Comparison of ENCODE assay signal across 16 mouse cellular contexts in genomic region chr19:4247010-4247409, GRCm38 (mm10). TPM values are rescaled to one million over a fixed set of nuclear protein-coding genes. Genes with fewer than 3 reads are reported as not detected.
DNase-seq lines count a peak whose midpoint lies in the region; ATAC-seq and TF ChIP-seq lines count a peak whose summit lies in the region.
"Had no signal": no experiment of that assay in that cellular context is flagged by ENCODE, and none has a peak within 500 bp of the region (broad histone marks: within the 10 kb centered on the region; RNA-seq: fewer than 3 reads in every experiment).

No protein-coding gene starts in this region.

- no peak overlapping the region for H3K4me3 ChIP-seq in layer of hippocampus, adult 2 months
- no peak overlapping the region for H3K4me3 ChIP-seq in forebrain, embryonic 10.5 days
- H3K4me3 ChIP-seq: erythroblast, embryonic 14.5 days; hindbrain, embryonic 15.5 days; limb, embryonic 15.5 days had no signal

- WGBS in forebrain, embryonic 10.5 days: 61% methylated on average over 1 of the region's 1 CpGs

- H3K9me3 ChIP-seq in forebrain, embryonic 10.5 days: no peaks in the 10 kb centered on the region
- H3K9me3 ChIP-seq: hindbrain, embryonic 15.5 days; limb, embryonic 15.5 days had no signal

- no peaks in the 10 kb centered on the region for H3K27me3 ChIP-seq in forebrain, embryonic 10.5 days (ENCODE audit: poor library complexity, severe bottlenecking)
- H3K27me3 ChIP-seq: hindbrain, embryonic 15.5 days; limb, embryonic 15.5 days had no signal

- no peak overlapping the region for H3K27ac ChIP-seq in layer of hippocampus, adult 2 months
- no peak overlapping the region for H3K27ac ChIP-seq in forebrain, embryonic 10.5 days
- H3K27ac ChIP-seq: hindbrain, embryonic 15.5 days; limb, embryonic 15.5 days had no signal

- no peaks in the 10 kb centered on the region for H3K36me3 ChIP-seq in forebrain, embryonic 10.5 days (replicated peaks)
- H3K36me3 ChIP-seq: hindbrain, embryonic 15.5 days; limb, embryonic 15.5 days had no signal

- peak; percentile 66 for TF ChIP-seq CTCF in layer of hippocampus, adult 2 months (conservative IDR thresholded peaks at IDR 0.05)

- ATAC-seq in activated CD4-positive, CD25-positive, alpha-beta regulatory T cell, adult 4 months: no peak

- DNase-seq in layer of hippocampus, adult 2 months (ENCODE audit: low spot score in 2 of 2): no peak
- no peak for DNase-seq in layer of hippocampus, adult 11-12 months (ENCODE audit: low spot score)
- DNase-seq in 3T3-L1 (ENCODE audit: low read depth, low spot score): peak; percentile 63
- peak; percentile 42 for DNase-seq in CD4-positive helper T cell, adult 2 months (ENCODE audit: low read depth, low spot score)
- peak; percentile 72 for DNase-seq in induced T-regulatory cell, adult 2 months (ENCODE audit: low read depth)
- no peak for DNase-seq in forebrain, embryonic 10.5 days (ENCODE audit: extremely low spot score, low spot score)
- DNase-seq: adrenal gland, postnatal 25 days; kidney, postnatal 10 days had no signal

- H3K4me1 ChIP-seq in forebrain, embryonic 10.5 days: no peaks in the 10 kb centered on the region
- H3K4me1 ChIP-seq: hindbrain, embryonic 15.5 days; limb, embryonic 15.5 days had no signal

RNA-seq across cellular contexts. Expression of gene Pold4, which starts 15.3 kb away (rescaled TPM):
- 10 to 100 TPM; 16.7 to 18.2 TPM for total RNA-seq in layer of hippocampus, adult 2 months (2021)
- 10.4 and 10.6 TPM in 2 replicates for polyA plus RNA-seq in forebrain, embryonic 10.5 days (2016; fragmentation: Nextera tagmentation; extraction: Ambion mirVana)
- 100 to 1,000 TPM; 117 to 151 TPM for polyA plus RNA-seq in activated CD4-positive, CD25-positive, alpha-beta regulatory T cell, adult 4 months (2017; shearing (Covaris generic))

RNA-seq across cellular contexts. Expression of gene Ssh3, which starts 22.0 kb away (rescaled TPM):
- 10 to 100 TPM; 57.5 to 58.7 TPM for total RNA-seq in layer of hippocampus, adult 2 months (2021)
- polyA plus RNA-seq in forebrain, embryonic 10.5 days (2016; fragmentation: Nextera tagmentation; extraction: Ambion mirVana): 3.1 and 3.6 TPM in 2 replicates
- 10 to 100 TPM in 1 of 2 experiments, 1 to 10 TPM in 1; 8.8 to 11.4 TPM for polyA plus RNA-seq in activated CD4-positive, CD25-positive, alpha-beta regulatory T cell, adult 4 months (2017; shearing (Covaris generic))

RNA-seq across cellular contexts. Expression of gene AC109138.7, which starts 32.9 kb away (rescaled TPM):
- total RNA-seq in layer of hippocampus, adult 2 months (2021): not detected
- polyA plus RNA-seq in forebrain, embryonic 10.5 days (2016; fragmentation: Nextera tagmentation; extraction: Ambion mirVana): not detected in 2 replicates
- polyA plus RNA-seq in activated CD4-positive, CD25-positive, alpha-beta regulatory T cell, adult 4 months (2017; shearing (Covaris generic)): not detected
- total RNA-seq: adrenal gland, postnatal 25 days; gastrocnemius, adult 18-20 months had no signal
- polyA plus RNA-seq: cortical plate, adult 2 months; erythroblast, embryonic 14.5 days; heart, embryonic 14.5 days; hindbrain, embryonic 15.5 days; limb, embryonic 15.5 days; spleen, adult 2 months had no signal

RNA-seq across cellular contexts. Expression of gene Clcf1, which starts 33.0 kb away (rescaled TPM):
- under 1 TPM; 0.61 to 0.76 TPM for total RNA-seq in layer of hippocampus, adult 2 months (2021)
- polyA plus RNA-seq in forebrain, embryonic 10.5 days (2016; fragmentation: Nextera tagmentation; extraction: Ambion mirVana): 0.86 and 1.1 TPM in 2 replicates
- 10 to 100 TPM; 19.7 to 29.7 TPM for polyA plus RNA-seq in activated CD4-positive, CD25-positive, alpha-beta regulatory T cell, adult 4 months (2017; shearing (Covaris generic))
- polyA plus RNA-seq: erythroblast, embryonic 14.5 days had no signal

RNA-seq across cellular contexts. Expression of gene Ankrd13d, which starts 35.9 kb away (rescaled TPM):
- 10 to 100 TPM; 63.4 to 70.7 TPM for total RNA-seq in layer of hippocampus, adult 2 months (2021)
- polyA plus RNA-seq in forebrain, embryonic 10.5 days (2016; fragmentation: Nextera tagmentation; extraction: Ambion mirVana): 7.9 and 9.2 TPM in 2 replicates
- polyA plus RNA-seq in activated CD4-positive, CD25-positive, alpha-beta regulatory T cell, adult 4 months (2017; shearing (Covaris generic)): 1 to 10 TPM; 1.5 to 2.1 TPM

Comparison
In these comparisons a context has a peak if more than half of its experiments do, and no peak if none do; other contexts are left out.
1. DNase-seq: peak in 3T3-L1 (single experiment), CD4-positive helper T cell, adult 2 months (single experiment) and induced T-regulatory cell, adult 2 months (single experiment); none in layer of hippocampus, adult 2 months (0 of 2), layer of hippocampus, adult 11-12 months (single experiment) and forebrain, embryonic 10.5 days (single experiment).
2. RNA of gene Pold4, which starts 15.3 kb away (polyA plus RNA-seq): 117 to 151 TPM in activated CD4-positive, CD25-positive, alpha-beta regulatory T cell, adult 4 months; 10.4 to 10.6 TPM in forebrain, embryonic 10.5 days; every median in the first group is over 10 times any median in the second.